Mouse (Mus musculus): ENCODE results near the gene Fbxw7.

DNA sequence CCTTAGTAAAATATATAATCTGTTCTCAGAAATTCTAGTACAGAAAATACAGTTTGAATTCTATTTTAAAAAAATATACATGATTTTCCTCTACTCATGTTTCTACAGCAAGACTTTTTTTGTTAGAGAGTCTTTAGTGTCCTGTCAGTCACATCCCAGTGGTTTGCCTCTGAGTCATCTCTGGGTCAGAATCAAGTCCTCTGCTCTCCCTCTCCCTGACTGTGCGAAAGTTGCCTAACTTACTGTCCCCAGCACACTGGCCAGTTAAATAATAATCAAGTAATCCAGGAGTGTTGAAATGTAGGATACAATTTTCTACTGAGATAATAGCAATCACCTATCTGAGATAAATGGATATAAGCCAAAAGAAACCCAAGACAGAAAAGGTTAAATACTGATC is 120.7 kb downstream of the Fbxw7 start:
- TF ChIP-seq POLR2A (IDR thresholded peaks at IDR 0.05; ENCODE audit: low read depth, low read length) = no peak
- TF ChIP-seq CTCF (conservative IDR thresholded peaks at IDR 0.05; ENCODE audit: insufficient read depth, insufficient read length, low read depth, low read length) = no peak

Measured in kidney, adult 2 months (tissue).